ENCODE assay signal across 8 mouse cellular contexts in genomic region chr16:97897346-97898024, GRCm38 (mm10). TPM values are rescaled to one million over a fixed set of nuclear protein-coding genes. Genes with fewer than 3 reads are reported as not detected.
DNase-seq lines count a peak whose midpoint lies in the region; ATAC-seq and TF ChIP-seq lines count a peak whose summit lies in the region.

No protein-coding gene starts in this region.

- H3K4me3 ChIP-seq in lung, adult 2 months (replicated peaks; ENCODE audit: extremely low read depth, low read depth, low read length): peak overlapping the region; percentile 9
- no peak overlapping the region for H3K4me3 ChIP-seq in midbrain, embryonic 15.5 days
- H3K4me3 ChIP-seq in forebrain, embryonic 15.5 days: no peak overlapping the region

- peak; percentile 97 for DNase-seq in 3T3-L1 (ENCODE audit: low read depth, low spot score)
- DNase-seq in adrenal gland, adult (ENCODE audit: inconsistent age in 2 of 2, low spot score in 1 of 2): peak; percentile 56 to 86
- peak; percentile 89 for DNase-seq in heart, adult 8-10 months (ENCODE audit: low spot score)
- DNase-seq in lung, adult 2 months: peak; percentile 36
- no peak for DNase-seq in thymus, postnatal 4 days
- no peak for DNase-seq in layer of hippocampus, postnatal 36 days

- H3K36me3 ChIP-seq in midbrain, embryonic 15.5 days (replicated peaks): no peaks in the 10 kb centered on the region
- H3K36me3 ChIP-seq in forebrain, embryonic 15.5 days: no peaks in the 10 kb centered on the region

- WGBS in lung, adult 2 months: 16% methylated on average over 5 of the region's 5 CpGs
- WGBS in midbrain, embryonic 15.5 days: 82% methylated on average over 5 of the region's 5 CpGs
- WGBS in forebrain, embryonic 15.5 days: 78% methylated on average over 5 of the region's 5 CpGs

- peaks cover 9% of the 10 kb centered on the region for H3K4me1 ChIP-seq in lung, adult 2 months (ENCODE audit: control insufficient read depth, insufficient read depth, low read length)
- H3K4me1 ChIP-seq in midbrain, embryonic 15.5 days: no peaks in the 10 kb centered on the region
- H3K4me1 ChIP-seq in forebrain, embryonic 15.5 days: no peaks in the 10 kb centered on the region

- no peaks in the 10 kb centered on the region for H3K27me3 ChIP-seq in midbrain, embryonic 15.5 days (replicated peaks)
- H3K27me3 ChIP-seq in forebrain, embryonic 15.5 days: no peaks in the 10 kb centered on the region

- no peaks in the 10 kb centered on the region for H3K9me3 ChIP-seq in midbrain, embryonic 15.5 days
- no peaks in the 10 kb centered on the region for H3K9me3 ChIP-seq in forebrain, embryonic 15.5 days

- TF ChIP-seq CTCF in lung, adult 2 months (IDR thresholded peaks at IDR 0.05; ENCODE audit: insufficient read depth, low read length): no peak

- ATAC-seq in midbrain, embryonic 15.5 days (replicated peaks): no peak
- ATAC-seq in forebrain, embryonic 15.5 days (replicated peaks): no peak

- H3K4me2 ChIP-seq in midbrain, embryonic 15.5 days: no peak overlapping the region
- no peak overlapping the region for H3K4me2 ChIP-seq in forebrain, embryonic 15.5 days (replicated peaks)

- no peak overlapping the region for H3K27ac ChIP-seq in midbrain, embryonic 15.5 days
- H3K27ac ChIP-seq in forebrain, embryonic 15.5 days (replicated peaks): no peak overlapping the region

- TF ChIP-seq POLR2A in lung, adult 2 months (IDR thresholded peaks at IDR 0.05; ENCODE audit: borderline replicate concordance, extremely low read depth, low read depth, low read length): no peak

- no peak overlapping the region for H3K9ac ChIP-seq in midbrain, embryonic 15.5 days
- H3K9ac ChIP-seq in forebrain, embryonic 15.5 days (replicated peaks): no peak overlapping the region

RNA-seq across cellular contexts. Expression of gene Prdm15, which starts 45.8 kb away (rescaled TPM):
- total RNA-seq in heart, adult 8-10 months (2022): 1 to 10 TPM; 4.5 to 6.5 (median 5.0) TPM
- polyA plus RNA-seq in lung, adult 2 months (2012; rRNA removed): 7.5 and 11.0 TPM in 2 replicates
- total RNA-seq in layer of hippocampus, postnatal 36 days (2021): 10 to 100 TPM; 26.9 to 29.1 TPM
- 12.9 and 15.6 TPM in 2 replicates for polyA plus RNA-seq in midbrain, embryonic 15.5 days (2015; fragmentation: Nextera tagmentation; extraction: Ambion mirVana)
- polyA plus RNA-seq in forebrain, embryonic 15.5 days (2015; fragmentation: Nextera tagmentation; extraction: Ambion mirVana): 16.3 TPM in 2 replicates

Comparison
In these comparisons a context has a peak if more than half of its experiments do, and no peak if none do; other contexts are left out.
1. DNase-seq: peak in 3T3-L1 (single experiment), adrenal gland, adult (2 of 2), heart, adult 8-10 months (single experiment) and lung, adult 2 months (single experiment); none in thymus, postnatal 4 days (single experiment) and layer of hippocampus, postnatal 36 days (0 of 2).